Mouse (Mus musculus): ENCODE measurements around the gene Tmem88.

- TF ChIP-seq CTCF (conservative IDR thresholded peaks at IDR 0.05; ENCODE audit: insufficient read depth, insufficient read length, low read depth, low read length) (peak; percentile 93), POLR2A (IDR thresholded peaks at IDR 0.05; ENCODE audit: low read depth, low read length) (no peak)
Observed at GRCm38 (mm10) chr11:69431829-69432639, 34.0 kb upstream of the Tmem88 start.

Measured in kidney, adult 2 months (tissue).